9 mouse cellular contexts compared by ENCODE assay signal in genomic region chr5:139178895-139179631, GRCm38 (mm10). TPM values are rescaled to one million over a fixed set of nuclear protein-coding genes. Genes with fewer than 3 reads are reported as not detected.
DNase-seq lines count a peak whose midpoint lies in the region; ATAC-seq lines count a peak whose summit lies in the region.
"Had no signal": no experiment of that assay in that cellular context is flagged by ENCODE, and none has a peak within 500 bp of the region (broad histone marks: within the 10 kb centered on the region; RNA-seq: fewer than 3 reads in every experiment).

No protein-coding gene starts in this region.

- no peak overlapping the region for H3K4me3 ChIP-seq in heart, embryonic 16.5 days (ENCODE audit: low read length)
- no peak overlapping the region for H3K4me3 ChIP-seq in liver, embryonic 13.5 days (replicated peaks)
- H3K4me3 ChIP-seq in neural tube, embryonic 11.5 days (ENCODE audit: low read depth, low read length): no peak overlapping the region
- H3K4me3 ChIP-seq in stomach, embryonic 15.5 days (replicated peaks): no peak overlapping the region
- H3K4me3 ChIP-seq: embryonic facial prominence, embryonic 12.5 days had no signal

- DNase-seq in c-Kit-negative CD71-positive TER-119-positive erythroid progenitor cells, embryonic 14.5 days (ENCODE audit: low read depth, low spot score): peak; percentile 58
- DNase-seq in fibroblast of lung, adult 2 months (ENCODE audit: low read depth): peak; percentile 26
- DNase-seq in kidney, postnatal 10 days: peak; percentile 91
- DNase-seq in liver, embryonic 13.5 days: peak; percentile 57
- DNase-seq in neural tube, embryonic 11.5 days (ENCODE audit: low spot score): peak; percentile 85

- H3K4me1 ChIP-seq in heart, embryonic 16.5 days (ENCODE audit: control insufficient read depth, insufficient read depth, low read length): peaks cover 5% of the 10 kb centered on the region; the same call in 1 of the 2 replicates
- 0 out of 2 replicates have a peak, but pooled peaks cover 2% of the 10 kb centered on the region for H3K4me1 ChIP-seq in liver, embryonic 13.5 days (replicated peaks)
- peaks cover 4% of the 10 kb centered on the region for H3K4me1 ChIP-seq in neural tube, embryonic 11.5 days (ENCODE audit: control insufficient read depth, insufficient read depth, low read length)
- H3K4me1 ChIP-seq in stomach, embryonic 15.5 days: 0 out of 2 replicates have a peak, but pooled peaks cover 2% of the 10 kb centered on the region
- H3K4me1 ChIP-seq: embryonic facial prominence, embryonic 12.5 days had no signal

- no peak overlapping the region for H3K27ac ChIP-seq in heart, embryonic 16.5 days (ENCODE audit: low read length)
- H3K27ac ChIP-seq in liver, embryonic 13.5 days: no peak overlapping the region; the same call in 1 of the 2 replicates
- H3K27ac ChIP-seq in neural tube, embryonic 11.5 days (ENCODE audit: low read depth, low read length): no peak overlapping the region
- H3K27ac ChIP-seq in stomach, embryonic 15.5 days: no peak overlapping the region
- H3K27ac ChIP-seq: embryonic facial prominence, embryonic 12.5 days had no signal

- no peaks in the 10 kb centered on the region for H3K9me3 ChIP-seq in heart, embryonic 16.5 days (replicated peaks; ENCODE audit: control insufficient read depth, low read length)
- no peaks in the 10 kb centered on the region for H3K9me3 ChIP-seq in liver, embryonic 13.5 days (replicated peaks)
- H3K9me3 ChIP-seq in neural tube, embryonic 11.5 days (ENCODE audit: control insufficient read depth, low read length): no peaks in the 10 kb centered on the region
- no peaks in the 10 kb centered on the region for H3K9me3 ChIP-seq in stomach, embryonic 15.5 days
- H3K9me3 ChIP-seq: embryonic facial prominence, embryonic 12.5 days had no signal

- ATAC-seq in CD4-positive, CD25-positive, alpha-beta regulatory T cell, adult 4 months: peak; percentile 85
- ATAC-seq in heart, embryonic 16.5 days (replicated peaks; ENCODE audit: extremely low read depth, insufficient read depth, low FRiP score): peak; percentile 69
- peak; percentile 83 for ATAC-seq in liver, embryonic 13.5 days (ENCODE audit: low read depth)
- ATAC-seq in neural tube, embryonic 11.5 days (ENCODE audit: insufficient read depth, low FRiP score, low TSS enrichment): no peak; the same call in 1 of the 2 replicates
- ATAC-seq in stomach, embryonic 15.5 days (ENCODE audit: insufficient read depth, low FRiP score, low read depth): peak; percentile 77

- H3K27me3 ChIP-seq in heart, embryonic 16.5 days (ENCODE audit: control insufficient read depth, insufficient read depth, low read length): no peaks in the 10 kb centered on the region
- no peaks in the 10 kb centered on the region for H3K27me3 ChIP-seq in liver, embryonic 13.5 days
- no peaks in the 10 kb centered on the region for H3K27me3 ChIP-seq in neural tube, embryonic 11.5 days (ENCODE audit: control insufficient read depth, insufficient read depth, low read length)
- no peaks in the 10 kb centered on the region for H3K27me3 ChIP-seq in stomach, embryonic 15.5 days (replicated peaks)
- H3K27me3 ChIP-seq: embryonic facial prominence, embryonic 12.5 days had no signal

- no peak overlapping the region for H3K9ac ChIP-seq in heart, embryonic 16.5 days (ENCODE audit: low read length)
- H3K9ac ChIP-seq in liver, embryonic 13.5 days: no peak overlapping the region
- no peak overlapping the region for H3K9ac ChIP-seq in neural tube, embryonic 11.5 days (ENCODE audit: low read length)
- no peak overlapping the region for H3K9ac ChIP-seq in stomach, embryonic 15.5 days
- H3K9ac ChIP-seq: embryonic facial prominence, embryonic 12.5 days had no signal

- 20% methylated on average over 11 of the region's 11 CpGs for WGBS in heart, embryonic 16.5 days
- 22% methylated on average over 11 of the region's 11 CpGs for WGBS in liver, embryonic 13.5 days (ENCODE audit: insufficient replicate concordance)
- 31% methylated on average over 11 of the region's 11 CpGs for WGBS in neural tube, embryonic 11.5 days
- 25% methylated on average over 11 of the region's 11 CpGs for WGBS in stomach, embryonic 15.5 days

- peaks cover 13% of the 10 kb centered on the region for H3K36me3 ChIP-seq in heart, embryonic 16.5 days (ENCODE audit: control insufficient read depth, insufficient read depth)
- H3K36me3 ChIP-seq in liver, embryonic 13.5 days: peaks cover 69% of the 10 kb centered on the region
- peaks cover 3% of the 10 kb centered on the region; the same call in 1 of the 2 replicates for H3K36me3 ChIP-seq in neural tube, embryonic 11.5 days (ENCODE audit: control insufficient read depth, insufficient read depth, low read length)
- H3K36me3 ChIP-seq in stomach, embryonic 15.5 days: 0 out of 2 replicates have a peak, but pooled peaks cover 11% of the 10 kb centered on the region

- H3K4me2 ChIP-seq in heart, embryonic 16.5 days (ENCODE audit: low read depth, low read length): no peak overlapping the region
- H3K4me2 ChIP-seq in liver, embryonic 13.5 days: no peak overlapping the region
- no peak overlapping the region for H3K4me2 ChIP-seq in neural tube, embryonic 11.5 days (ENCODE audit: low read depth)
- H3K4me2 ChIP-seq in stomach, embryonic 15.5 days: no peak overlapping the region
- H3K4me2 ChIP-seq: embryonic facial prominence, embryonic 12.5 days had no signal

RNA-seq across cellular contexts. Expression of gene Sun1, which starts 21.4 kb away (rescaled TPM):
- 10 to 100 TPM; 36.2 to 64.2 TPM for polyA plus RNA-seq in CD4-positive, CD25-positive, alpha-beta regulatory T cell, adult 4 months (2017; shearing (Covaris generic))
- polyA plus RNA-seq in heart, embryonic 16.5 days (2015; fragmentation: Nextera tagmentation; extraction: Ambion mirVana): 35.7 and 41.5 TPM in 2 replicates
- 20.9 and 23.7 TPM in 2 replicates for polyA plus RNA-seq in liver, embryonic 13.5 days (2015; fragmentation: Nextera tagmentation; extraction: Ambion mirVana)
- polyA plus RNA-seq in neural tube, embryonic 11.5 days (2014; fragmentation: Nextera tagmentation; extraction: Ambion mirVana): 45.3 and 48.9 TPM in 2 replicates
- 48.6 and 53.1 TPM in 2 replicates for polyA plus RNA-seq in stomach, embryonic 15.5 days (2015; fragmentation: Nextera tagmentation; extraction: Ambion mirVana)

RNA-seq across cellular contexts. Expression of gene Dnaaf5, which starts 29.0 kb away (rescaled TPM):
- 10 to 100 TPM in 1 of 2 experiments, 1 to 10 TPM in 1; 8.2 to 16.0 TPM for polyA plus RNA-seq in CD4-positive, CD25-positive, alpha-beta regulatory T cell, adult 4 months (2017; shearing (Covaris generic))
- 4.9 and 6.6 TPM in 2 replicates for polyA plus RNA-seq in heart, embryonic 16.5 days (2015; fragmentation: Nextera tagmentation; extraction: Ambion mirVana)
- polyA plus RNA-seq in liver, embryonic 13.5 days (2015; fragmentation: Nextera tagmentation; extraction: Ambion mirVana): 2.4 and 3.6 TPM in 2 replicates
- 8.5 and 10.6 TPM in 2 replicates for polyA plus RNA-seq in neural tube, embryonic 11.5 days (2014; fragmentation: Nextera tagmentation; extraction: Ambion mirVana)
- 5.9 and 7.5 TPM in 2 replicates for polyA plus RNA-seq in stomach, embryonic 15.5 days (2015; fragmentation: Nextera tagmentation; extraction: Ambion mirVana)

RNA-seq across cellular contexts. Expression of gene Prkar1b, which starts 29.3 kb away (rescaled TPM):
- 1 to 10 TPM in 1 of 2 experiments, under 1 TPM in 1; 0.98 to 3.1 TPM for polyA plus RNA-seq in CD4-positive, CD25-positive, alpha-beta regulatory T cell, adult 4 months (2017; shearing (Covaris generic))
- 8.4 and 9.5 TPM in 2 replicates for polyA plus RNA-seq in heart, embryonic 16.5 days (2015; fragmentation: Nextera tagmentation; extraction: Ambion mirVana)
- polyA plus RNA-seq in liver, embryonic 13.5 days (2015; fragmentation: Nextera tagmentation; extraction: Ambion mirVana): 2.5 and 2.6 TPM in 2 replicates
- 32.4 and 39.4 TPM in 2 replicates for polyA plus RNA-seq in neural tube, embryonic 11.5 days (2014; fragmentation: Nextera tagmentation; extraction: Ambion mirVana)
- polyA plus RNA-seq in stomach, embryonic 15.5 days (2015; fragmentation: Nextera tagmentation; extraction: Ambion mirVana): 23.4 and 25.4 TPM in 2 replicates

Comparison
In these comparisons a context has a peak if more than half of its experiments do, and no peak if none do; other contexts are left out.
1. DNase-seq: peak in every context shown above with its lines; median percentile 91 in kidney, postnatal 10 days; 85 in neural tube, embryonic 11.5 days; 58 in c-Kit-negative CD71-positive TER-119-positive erythroid progenitor cells, embryonic 14.5 days; 57 in liver, embryonic 13.5 days; 26 in fibroblast of lung, adult 2 months.